Mouse (Mus musculus) liver, adult 2 months (tissue): ENCODE measurements around the gene Pgm1. TPM values are rescaled to one million over a fixed set of nuclear protein-coding genes. Genes with fewer than 3 reads are reported as not detected.
A peak's percentile ranks its signal among the peaks of the same experiment; 100 is the strongest.

Source experiments
- DNase-seq: peaks from one replicate; pipeline ENCODE4 v3.0.0-alpha.2; 2011; ENCODE audit warnings: low read depth, low spot score; ENCODE audit errors: extremely low read depth
- H3K27ac ChIP-seq: fragments of 200-500 bp; replicated peaks from 2 replicates; pipeline ENCODE4 v1.5.1; 2012; ENCODE audit warnings: low read depth, mild to moderate bottlenecking, control low read depth, inconsistent platforms, low read length; ENCODE audit not compliant: insufficient read depth
- H3K27me3 ChIP-seq: fragments of 200-500 bp; 2 replicates; pipeline ENCODE4 v1.6.1; 2012; ENCODE audit warnings: mild to moderate bottlenecking, moderate library complexity, low read length, inconsistent platforms; ENCODE audit not compliant: control insufficient read depth, insufficient read depth
- H3K36me3 ChIP-seq: fragments of 200-500 bp; 2 replicates; pipeline ENCODE4 v1.6.1; 2012; ENCODE audit warnings: low read length, inconsistent platforms; ENCODE audit not compliant: control insufficient read depth, insufficient read depth
- H3K4me1 ChIP-seq: fragments of 200-500 bp; 2 replicates; pipeline ENCODE4 v1.6.1; 2011; ENCODE audit warnings: low read length; ENCODE audit not compliant: control insufficient read depth, insufficient read depth
- H3K4me3 ChIP-seq: fragments of 200-500 bp; 2 replicates; pipeline ENCODE4 v1.5.1; 2011; ENCODE audit warnings: low read depth, mild to moderate bottlenecking, control low read depth, low read length, moderate library complexity; ENCODE audit not compliant: insufficient read depth
- H3K79me2 ChIP-seq: fragments of 200-500 bp; 2 replicates; pipeline ENCODE4 v1.6.1; 2012; ENCODE audit warnings: inconsistent platforms, mild to moderate bottlenecking, low read length, moderate library complexity; ENCODE audit not compliant: control insufficient read depth, insufficient read depth
- H3K9ac ChIP-seq: fragments of 200-500 bp; 2 replicates; pipeline ENCODE4 v1.6.1; 2012; ENCODE audit warnings: low read depth, mild to moderate bottlenecking, control low read depth, inconsistent platforms, low read length
- CTCF ChIP-seq: fragments of 200-500 bp; IDR thresholded peaks from 2 replicates; pipeline ENCODE4 v1.5.1; 2011; ENCODE audit warnings: low read depth, low read length, control low read depth
- POLR2A ChIP-seq: fragments of 200-500 bp; IDR thresholded peaks from 2 replicates; pipeline ENCODE4 v1.6.1; 2011; ENCODE audit warnings: low read length, control low read depth; ENCODE audit not compliant: insufficient read depth; ENCODE audit errors: extremely low read depth
- WGBS: fragments of 180-500 bp; shearing (Covaris S2); methylation state at CpG from one replicate; pipeline ENCODE4 v1.1.7; 2018; 5-methylcytosine and 5-hydroxymethylcytosine counted together
- polyA plus RNA-seq: library from polyadenylated mRNA; depleted of rRNA; stranded (reverse); fragments of >200 nt; gene quantifications from 2 replicates; pipeline ENCODE4 v1.2.3, GENCODE M21; 2012
- total RNA-seq: library from RNA; depleted of rRNA; stranded (reverse); fragments of >200 nt; gene quantifications from 2 replicates; pipeline ENCODE4 v1.2.3, GENCODE M21; 2014

Gene Pgm1
- total and polyA plus RNA-seq, 2 experiments: 158 to 219 TPM

DNA sequence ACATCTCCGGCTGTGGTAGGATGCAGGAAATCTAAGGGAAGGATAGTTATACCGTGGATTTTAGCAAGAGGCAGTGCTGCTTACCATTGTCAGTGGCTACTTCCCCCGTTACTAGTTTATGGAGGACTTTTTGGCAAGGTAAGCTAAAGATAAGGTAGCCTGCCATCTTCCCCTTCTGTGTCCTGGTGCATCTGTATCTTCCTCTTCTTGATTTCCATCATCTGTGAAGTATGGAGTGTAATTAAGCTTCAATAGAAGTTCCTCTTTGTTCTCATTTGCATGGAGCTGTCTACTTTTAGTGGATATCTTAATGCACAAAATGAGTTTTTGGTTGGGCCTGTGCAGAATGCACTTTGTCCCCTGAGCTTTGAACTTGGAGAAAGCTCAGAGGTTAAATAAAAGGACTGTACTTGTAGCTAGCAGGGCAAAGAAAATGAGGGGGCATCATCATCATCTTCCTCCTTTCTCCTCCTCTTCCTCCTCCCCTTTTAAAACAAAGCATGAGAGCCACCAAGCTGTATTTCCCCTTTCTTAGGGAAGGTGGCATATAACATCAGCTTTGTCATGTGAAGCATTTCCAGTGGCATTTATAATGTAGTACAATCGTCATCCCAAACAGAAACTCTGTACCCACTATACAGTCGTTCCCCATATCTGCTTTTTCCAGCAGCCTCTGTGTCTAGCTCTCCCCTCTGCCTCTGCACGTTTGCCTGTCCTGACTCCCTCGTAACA is 29.0 kb downstream of the Pgm1 start:
- 0 out of 2 replicates have a peak overlapping the region, but pooled peaks have one; percentile 40 for H3K27ac ChIP-seq
- no peak overlapping the region for H3K9ac ChIP-seq
- H3K4me1 ChIP-seq: peaks cover 25% of the 10 kb centered on the region
- no peak overlapping the region for H3K4me3 ChIP-seq
- TF ChIP-seq POLR2A (no peak), CTCF (no peak)
- H3K79me2 ChIP-seq: peaks cover 19% of the 10 kb centered on the region; the same call in 1 of the 2 replicates
- H3K36me3 ChIP-seq: peaks cover 21% of the 10 kb centered on the region
- peak; percentile 67 for DNase-seq
- H3K27me3 ChIP-seq: no peaks in the 10 kb centered on the region
- WGBS: 48% methylated on average over 7 of the region's 7 CpGs

DNA sequence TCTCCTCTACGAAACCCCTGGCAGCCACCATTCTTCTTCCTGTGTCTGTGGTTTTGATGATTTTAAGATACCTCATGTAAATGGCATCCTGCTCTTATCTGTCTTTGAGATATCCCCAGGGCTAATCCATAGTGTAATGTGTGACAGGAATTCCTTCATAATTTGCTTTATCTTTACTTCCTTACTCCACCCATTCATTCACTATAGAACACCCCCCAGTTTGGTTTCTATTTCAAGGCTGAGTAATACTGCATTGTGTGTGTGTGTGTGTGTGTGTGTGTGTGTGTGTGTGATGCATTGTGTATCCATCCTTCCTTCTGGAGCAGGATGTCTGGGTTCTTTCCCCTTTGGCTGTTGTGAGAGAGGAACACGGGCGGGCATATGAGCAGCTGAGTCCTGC is 30.1 kb downstream of the Pgm1 start:
- Histone ChIP-seq H3K4me1 (peaks cover 25% of the 10 kb centered on the region), H3K36me3 (peaks cover 29% of the 10 kb centered on the region), H3K9ac (no peak overlapping the region), H3K79me2 (peaks cover 10% of the 10 kb centered on the region; the same call in 1 of the 2 replicates), H3K4me3 (no peak overlapping the region), H3K27ac (no peak overlapping the region), H3K27me3 (no peaks in the 10 kb centered on the region)
- no peak for TF ChIP-seq POLR2A
- DNase-seq: no peak
- WGBS: 83% methylated on average over 3 of the region's 3 CpGs

- Histone ChIP-seq H3K36me3 (peaks cover 72% of the 10 kb centered on the region), H3K27me3 (no peaks in the 10 kb centered on the region), H3K4me3 (no peak overlapping the region), H3K79me2 (no peaks in the 10 kb centered on the region; the same call in 1 of the 2 replicates), H3K27ac (no peak overlapping the region), H3K9ac (no peak overlapping the region), H3K4me1 (no peaks in the 10 kb centered on the region)
- 93% methylated on average over 6 of the region's 6 CpGs for WGBS
- TF ChIP-seq CTCF (no peak), POLR2A (no peak)
- DNase-seq: no peak
These were observed 37.3 kb downstream of the Pgm1 start for GRCm38 (mm10) chr4:99966555-99966954.

DNA sequence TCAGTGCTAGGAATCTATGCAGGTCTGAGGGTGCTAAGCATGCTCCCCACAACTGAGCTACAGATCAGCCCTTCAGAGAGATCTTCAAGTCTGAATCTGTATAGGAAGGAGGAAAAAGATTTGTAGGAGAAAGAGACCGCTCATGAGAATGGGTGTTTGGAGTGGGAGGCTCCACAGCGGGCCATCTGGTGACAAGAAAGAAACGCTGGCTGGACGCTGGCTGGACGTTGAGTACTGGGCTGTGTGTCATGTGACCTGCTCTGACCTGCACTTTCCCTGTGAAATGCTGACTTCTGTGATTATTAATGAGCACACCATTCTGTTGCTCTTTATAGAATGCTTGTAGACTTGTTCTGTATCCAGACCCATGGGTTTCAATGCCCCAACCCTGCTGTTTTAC is 40.1 kb downstream of the Pgm1 start:
- no peaks in the 10 kb centered on the region for H3K4me1 ChIP-seq
- H3K27ac ChIP-seq: no peak overlapping the region
- no peak overlapping the region for H3K4me3 ChIP-seq
- H3K9ac ChIP-seq: no peak overlapping the region
- no peaks in the 10 kb centered on the region for H3K27me3 ChIP-seq
- 70% methylated on average over 5 of the region's 5 CpGs for WGBS
- H3K79me2 ChIP-seq: no peaks in the 10 kb centered on the region; the same call in 1 of the 2 replicates
- H3K36me3 ChIP-seq: peaks cover 67% of the 10 kb centered on the region
- no peak for DNase-seq
- no peak for TF ChIP-seq POLR2A

- WGBS: 82% methylated on average over 4 of the region's 4 CpGs
- no peaks in the 10 kb centered on the region for H3K27me3 ChIP-seq
- no peaks in the 10 kb centered on the region; the same call in 1 of the 2 replicates for H3K79me2 ChIP-seq
- TF ChIP-seq CTCF (no peak), POLR2A (no peak)
- H3K9ac ChIP-seq: no peak overlapping the region
- no peak overlapping the region for H3K27ac ChIP-seq
- DNase-seq: no peak
- H3K36me3 ChIP-seq: peaks cover 64% of the 10 kb centered on the region
- no peak overlapping the region for H3K4me3 ChIP-seq
- no peaks in the 10 kb centered on the region for H3K4me1 ChIP-seq
These were observed 40.9 kb downstream of the Pgm1 start for GRCm38 (mm10) chr4:99970097-99970496.

GRCm38 (mm10) chr4:99972886-99973285 is 43.7 kb downstream of the Pgm1 start:
- WGBS: 83% methylated on average over 6 of the region's 6 CpGs
- Histone ChIP-seq H3K79me2 (no peaks in the 10 kb centered on the region; the same call in 1 of the 2 replicates), H3K27me3 (no peaks in the 10 kb centered on the region), H3K27ac (no peak overlapping the region), H3K4me3 (no peak overlapping the region), H3K9ac (no peak overlapping the region), H3K36me3 (peaks cover 59% of the 10 kb centered on the region), H3K4me1 (no peaks in the 10 kb centered on the region)
- TF ChIP-seq POLR2A (no peak), CTCF (no peak)
- DNase-seq: no peak
